Mouse (Mus musculus) intestine, embryonic 14.5 days (tissue): ENCODE data around the gene Kif3b. TPM values are rescaled to one million over a fixed set of nuclear protein-coding genes. Genes with fewer than 3 reads are reported as not detected.
"Not testable (repeated sequence)": the region's sequence is repeated elsewhere in the genome, so short reads cannot be mapped to it uniquely, and the experiment has no call there.

Experiments
- ATAC-seq: fragments of 200-750 bp; cut with Nextera tagmentation; replicated peaks from 2 replicates; pipeline ENCODE4 v1.8.0; 2017; ENCODE audit warnings: low read depth, moderate number of reproducible peaks, moderate TSS enrichment, moderate library complexity; ENCODE audit not compliant: low FRiP score, low TSS enrichment
- DNase-seq: peaks from one replicate; pipeline ENCODE4 v3.0.0-alpha.2; 2018; ENCODE audit warnings: low spot score
- H3K27ac ChIP-seq: fragments of 300-500 bp; sonication (generic); 2 replicates; pipeline ENCODE4 v1.5.1; 2014; ENCODE audit warnings: low read depth, mild to moderate bottlenecking, control low read depth
- H3K27me3 ChIP-seq: fragments of 300-500 bp; sonication (generic); replicated peaks from 2 replicates; pipeline ENCODE4 v1.6.1; 2014; ENCODE audit warnings: low read length, control low read depth; ENCODE audit not compliant: control insufficient read depth, insufficient read depth
- H3K36me3 ChIP-seq: fragments of 300-500 bp; sonication (generic); 2 replicates; pipeline ENCODE4 v1.6.1; 2014; ENCODE audit warnings: low read length, control low read depth; ENCODE audit not compliant: control insufficient read depth, insufficient read depth
- H3K4me1 ChIP-seq: fragments of 300-500 bp; sonication (generic); replicated peaks from 2 replicates; pipeline ENCODE4 v1.6.1; 2014; ENCODE audit warnings: low read length, control low read depth, mixed read lengths; ENCODE audit not compliant: control insufficient read depth, insufficient read depth
- H3K4me2 ChIP-seq: fragments of 300-500 bp; sonication (generic); 2 replicates; pipeline ENCODE4 v1.6.1; 2014; ENCODE audit warnings: low read length
- H3K4me3 ChIP-seq: fragments of 300-500 bp; sonication (generic); 2 replicates; pipeline ENCODE4 v1.5.1; 2014; ENCODE audit warnings: low read depth, low read length, control low read depth, mixed read lengths
- H3K9ac ChIP-seq: fragments of 300-500 bp; sonication (generic); 2 replicates; pipeline ENCODE4 v1.6.1; 2014; ENCODE audit warnings: mild to moderate bottlenecking, low read length
- H3K9me3 ChIP-seq: fragments of 300-500 bp; sonication (generic); 2 replicates; pipeline ENCODE4 v1.6.1; 2016; ENCODE audit warnings: low read length, control low read depth; ENCODE audit not compliant: control insufficient read depth
- WGBS: fragments of 180-500 bp; shearing (Covaris S2); extraction: QIAGEN DNeasy Blood & Tissue Kit; methylation state at CpG from one replicate; pipeline ENCODE4 v1.1.7; 2014; 5-methylcytosine and 5-hydroxymethylcytosine counted together
- polyA plus RNA-seq: library from polyadenylated mRNA; unstranded; fragments of >200 nt; fragmentation: Nextera tagmentation; extraction: Ambion mirVana; gene quantifications from 2 replicates; pipeline ENCODE4 v1.2.1, GENCODE M21; 2014

Gene Kif3b
- polyA plus RNA-seq, 1 experiment from 2014 or later = 6.6 TPM

GRCm38 (mm10) chr2:153270231-153270915 is 20.8 kb upstream of the Kif3b start:
- ATAC-seq = peak; percentile 61
- H3K4me2 ChIP-seq, H3K9ac ChIP-seq, H3K9me3 ChIP-seq, DNase-seq, H3K27me3 ChIP-seq, H3K4me1 ChIP-seq, H3K4me3 ChIP-seq: not testable (repeated sequence)
- peak overlapping the region; percentile 64 for H3K27ac ChIP-seq
- 60% methylated on average over 8 of the region's 8 CpGs for WGBS
- H3K36me3 ChIP-seq = peaks cover 22% of the 10 kb centered on the region

- H3K36me3 ChIP-seq, H3K4me1 ChIP-seq, H3K27me3 ChIP-seq, DNase-seq, H3K4me2 ChIP-seq, H3K27ac ChIP-seq, H3K4me3 ChIP-seq, H3K9me3 ChIP-seq, H3K9ac ChIP-seq: not testable (repeated sequence)
- peak; percentile 58; the same call in 1 of the 2 replicates for ATAC-seq
- 68% methylated on average over 6 of the region's 6 CpGs for WGBS
Measured at GRCm38 (mm10) chr2:153274200-153274918, 16.9 kb upstream of the Kif3b start.

DNA sequence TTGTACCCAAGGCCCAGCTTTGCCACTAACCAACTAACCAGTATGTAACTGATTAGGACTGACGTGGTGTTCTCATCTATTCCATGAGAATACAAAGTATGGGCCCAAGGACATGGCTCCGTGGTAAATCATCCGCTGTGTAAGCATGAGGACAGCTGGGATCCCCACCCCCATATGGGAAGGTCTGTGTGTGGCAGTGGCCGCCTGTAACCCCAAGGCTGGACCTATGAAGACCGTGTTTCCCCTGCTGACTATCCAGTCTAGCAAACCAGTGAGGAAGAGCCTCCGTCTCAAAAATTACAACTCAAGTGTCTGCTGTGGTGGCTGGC is 16.3 kb upstream of the Kif3b start:
- H3K36me3 ChIP-seq = no peaks in the 10 kb centered on the region
- no peak overlapping the region for H3K4me2 ChIP-seq
- no peak overlapping the region for H3K9ac ChIP-seq
- no peak overlapping the region for H3K4me3 ChIP-seq
- DNase-seq = no peak
- no peaks in the 10 kb centered on the region for H3K27me3 ChIP-seq
- no peak overlapping the region for H3K27ac ChIP-seq
- 65% methylated on average over 6 of the region's 6 CpGs for WGBS
- ATAC-seq = no peak
- no peaks in the 10 kb centered on the region for H3K9me3 ChIP-seq
- H3K4me1 ChIP-seq = peaks cover 7% of the 10 kb centered on the region; the same call in 1 of the 2 replicates

DNA sequence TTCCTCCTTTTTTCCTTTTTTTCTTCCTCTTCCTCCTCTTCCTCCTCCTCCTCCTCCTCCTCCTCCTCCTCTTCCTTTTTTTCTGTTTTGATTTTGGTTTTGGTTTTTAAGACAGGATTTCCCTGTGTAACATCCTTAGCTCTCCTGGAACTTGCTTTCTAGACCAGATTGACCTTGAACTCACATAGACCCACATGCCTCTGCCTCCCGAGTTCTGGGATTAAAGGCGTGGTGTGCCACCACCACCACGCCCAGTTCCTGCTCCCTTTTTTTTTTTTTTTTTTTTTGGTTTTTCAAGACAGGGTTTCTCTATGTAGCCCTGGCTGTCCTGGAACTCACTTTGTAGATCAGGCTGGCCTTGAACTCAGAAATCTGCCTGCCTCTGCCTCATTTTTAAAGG is 15.6 kb upstream of the Kif3b start:
- not testable (repeated sequence) for H3K27ac ChIP-seq, H3K9ac ChIP-seq, H3K4me1 ChIP-seq, DNase-seq, H3K4me2 ChIP-seq, ATAC-seq, H3K27me3 ChIP-seq, H3K9me3 ChIP-seq, H3K4me3 ChIP-seq, H3K36me3 ChIP-seq
- WGBS = 88% methylated on average over 3 of the region's 3 CpGs

DNA sequence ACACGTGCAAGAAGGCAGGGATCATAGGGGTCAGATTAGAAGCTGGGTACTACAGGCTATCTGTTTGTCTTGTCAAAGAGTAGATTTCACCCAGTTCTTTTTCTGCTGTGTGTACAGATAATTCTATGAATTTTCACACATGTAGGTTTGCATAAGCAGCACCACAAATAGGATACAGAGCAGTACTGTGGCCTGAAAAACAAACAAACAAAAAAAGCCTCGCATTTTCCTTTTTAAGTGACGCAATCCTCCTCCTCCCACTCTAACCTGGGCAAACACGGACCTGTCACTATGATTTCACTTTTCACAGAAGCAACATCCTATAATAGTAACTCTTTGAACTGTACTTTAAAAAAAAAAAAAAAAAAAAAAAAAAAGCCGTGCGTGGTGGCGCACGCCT is 14.8 kb upstream of the Kif3b start:
- no peak for ATAC-seq
- Histone ChIP-seq H3K4me1 (0 out of 2 replicates have a peak, but pooled peaks cover 4% of the 10 kb centered on the region), H3K27ac (no peak overlapping the region), H3K4me2 (no peak overlapping the region), H3K9me3 (no peaks in the 10 kb centered on the region), H3K36me3 (no peaks in the 10 kb centered on the region), H3K27me3 (no peaks in the 10 kb centered on the region), H3K4me3 (no peak overlapping the region), H3K9ac (no peak overlapping the region)
- WGBS = 88% methylated on average over 7 of the region's 8 CpGs
- DNase-seq = no peak

- not testable (repeated sequence) for ATAC-seq, H3K36me3 ChIP-seq, H3K27me3 ChIP-seq, H3K27ac ChIP-seq, H3K4me2 ChIP-seq, H3K9ac ChIP-seq, DNase-seq, H3K4me1 ChIP-seq, H3K9me3 ChIP-seq, H3K4me3 ChIP-seq
- 93% methylated on average over 5 of the region's 5 CpGs for WGBS
Measured at GRCm38 (mm10) chr2:153276846-153277245, 14.4 kb upstream of the Kif3b start.

- no peak overlapping the region for H3K27ac ChIP-seq
- no peak overlapping the region for H3K9ac ChIP-seq
- H3K9me3 ChIP-seq = no peaks in the 10 kb centered on the region
- no peak for DNase-seq
- H3K36me3 ChIP-seq = no peaks in the 10 kb centered on the region
- 86% methylated on average over 5 of the region's 5 CpGs for WGBS
- no peaks in the 10 kb centered on the region for H3K27me3 ChIP-seq
- 0 out of 2 replicates have a peak, but pooled peaks cover 4% of the 10 kb centered on the region for H3K4me1 ChIP-seq
- no peak overlapping the region for H3K4me3 ChIP-seq
- no peak for ATAC-seq
- no peak overlapping the region for H3K4me2 ChIP-seq
Measured at GRCm38 (mm10) chr2:153278357-153278756, 12.9 kb upstream of the Kif3b start.

- no peaks in the 10 kb centered on the region for H3K27me3 ChIP-seq
- no peak overlapping the region for H3K27ac ChIP-seq
- no peaks in the 10 kb centered on the region for H3K36me3 ChIP-seq
- peaks cover 5% of the 10 kb centered on the region; the same call in 1 of the 2 replicates for H3K4me1 ChIP-seq
- 87% methylated on average over 6 of the region's 6 CpGs for WGBS
- H3K4me3 ChIP-seq = no peak overlapping the region
- no peak for DNase-seq
- no peak for ATAC-seq
- H3K9me3 ChIP-seq = no peaks in the 10 kb centered on the region
- H3K4me2 ChIP-seq = no peak overlapping the region
- H3K9ac ChIP-seq = no peak overlapping the region
Measured at GRCm38 (mm10) chr2:153283919-153284318, 7.3 kb upstream of the Kif3b start.

- 92% methylated on average over 4 of the region's 4 CpGs for WGBS
- no peak for ATAC-seq
- H3K36me3 ChIP-seq = no peaks in the 10 kb centered on the region
Measured at GRCm38 (mm10) chr2:153286524-153286923, 4.7 kb upstream of the Kif3b start.

More at GRCm38 (mm10) chr2:153286524-153286923, 4.7 kb upstream of the Kif3b start:
- H3K27ac ChIP-seq = no peak overlapping the region
- no peak overlapping the region for H3K4me2 ChIP-seq
- H3K4me1 ChIP-seq = peaks cover 7% of the 10 kb centered on the region; the same call in 1 of the 2 replicates
- H3K27me3 ChIP-seq = no peaks in the 10 kb centered on the region
- H3K4me3 ChIP-seq = no peak overlapping the region
- no peak for DNase-seq
- no peaks in the 10 kb centered on the region for H3K9me3 ChIP-seq
- H3K9ac ChIP-seq = no peak overlapping the region
